Mouse (Mus musculus): ENCODE measurements around the gene Grap.

Gene Grap

DNA sequence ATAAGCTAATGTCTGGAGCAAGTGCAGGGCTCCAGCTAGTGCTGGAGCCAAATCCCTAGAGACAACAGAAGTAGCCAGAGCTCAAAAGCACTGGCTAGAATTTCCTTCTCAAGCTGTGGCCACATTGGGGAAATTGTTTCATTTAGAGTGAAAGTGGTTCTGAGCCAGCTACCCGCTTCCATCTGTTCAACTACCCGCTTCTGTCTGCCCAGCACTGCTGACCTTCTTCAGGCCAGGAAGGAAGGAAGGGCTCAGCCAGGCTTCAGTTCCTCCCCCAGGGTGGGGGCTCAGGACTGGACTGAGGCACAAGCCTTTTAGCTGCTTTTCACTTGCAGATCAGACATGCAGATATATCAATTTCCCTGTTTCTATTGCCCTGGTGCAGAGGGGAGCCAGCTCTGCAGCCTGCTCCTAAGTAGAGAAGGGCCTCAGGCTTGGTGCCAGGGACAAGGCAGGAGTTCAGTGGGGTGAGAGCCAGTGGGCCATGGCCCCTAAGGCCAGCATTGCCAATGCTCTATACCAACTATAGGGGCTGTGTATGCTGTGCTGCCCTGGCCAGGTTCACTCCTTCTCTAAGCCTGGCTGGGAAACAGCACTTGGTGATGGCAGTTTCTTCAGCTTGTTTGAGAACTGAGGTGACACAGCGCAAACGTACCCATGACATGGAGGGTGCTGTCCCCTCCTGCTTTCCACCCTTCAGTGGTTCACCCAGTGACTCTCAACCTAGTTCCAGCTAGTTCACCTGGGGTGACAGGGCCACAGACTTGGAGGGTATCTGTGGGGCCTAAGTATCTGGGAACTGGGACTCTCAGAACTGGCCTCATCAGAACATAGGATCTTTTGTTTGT lies 6.2 kb downstream of the Grap start:
- DNase-seq = peak; percentile 63 to 66

- DNase-seq = peak; percentile 55 to 62
Measured at GRCm38 (mm10) chr11:61660001-61660400, 6.9 kb downstream of the Grap start.

GRCm38 (mm10) chr11:61660806-61661392 lies 7.8 kb downstream of the Grap start:
- DNase-seq = peak in 1 of 2 experiments; percentile 14

DNA sequence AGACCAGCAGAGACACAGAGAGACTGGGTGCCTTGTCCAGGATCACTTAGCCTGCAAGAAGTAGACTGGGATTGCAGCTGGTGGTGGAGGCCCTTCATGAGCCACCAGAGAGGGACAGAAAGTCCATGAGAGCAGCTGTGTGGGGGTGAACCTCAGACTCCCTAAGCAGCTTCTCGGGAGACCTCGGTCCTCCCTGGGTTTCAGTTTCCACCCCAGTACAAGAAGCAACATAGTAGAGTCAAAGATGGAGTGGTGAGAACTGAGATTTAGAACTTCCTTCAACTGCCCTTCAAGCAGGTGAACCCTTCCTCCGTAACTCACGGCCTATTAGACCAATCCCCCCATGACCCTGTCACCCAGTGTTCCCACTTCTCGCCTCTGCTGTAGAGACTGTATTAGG lies 9.1 kb downstream of the Grap start:
- DNase-seq = no peak

DNA sequence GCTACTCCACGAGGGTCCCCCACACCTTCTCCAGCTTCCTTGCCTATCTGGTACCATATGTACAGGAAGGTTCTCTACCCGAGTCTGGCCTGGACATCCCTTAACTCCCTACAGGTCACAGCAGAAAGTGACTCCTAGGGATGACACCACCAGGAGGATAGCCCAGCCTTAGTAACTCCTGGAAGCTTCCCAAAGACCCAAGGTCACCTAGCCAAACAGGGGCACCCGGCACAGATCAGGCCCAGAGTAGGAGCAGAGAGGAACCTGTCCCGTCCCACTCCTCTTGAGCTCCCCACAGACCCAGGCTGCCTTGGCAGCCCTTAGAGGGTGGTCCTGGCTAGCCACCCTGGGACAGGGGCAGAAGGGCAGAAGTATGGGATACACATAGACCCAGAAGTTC lies 12.3 kb downstream of the Grap start:
- DNase-seq = no peak

DNA sequence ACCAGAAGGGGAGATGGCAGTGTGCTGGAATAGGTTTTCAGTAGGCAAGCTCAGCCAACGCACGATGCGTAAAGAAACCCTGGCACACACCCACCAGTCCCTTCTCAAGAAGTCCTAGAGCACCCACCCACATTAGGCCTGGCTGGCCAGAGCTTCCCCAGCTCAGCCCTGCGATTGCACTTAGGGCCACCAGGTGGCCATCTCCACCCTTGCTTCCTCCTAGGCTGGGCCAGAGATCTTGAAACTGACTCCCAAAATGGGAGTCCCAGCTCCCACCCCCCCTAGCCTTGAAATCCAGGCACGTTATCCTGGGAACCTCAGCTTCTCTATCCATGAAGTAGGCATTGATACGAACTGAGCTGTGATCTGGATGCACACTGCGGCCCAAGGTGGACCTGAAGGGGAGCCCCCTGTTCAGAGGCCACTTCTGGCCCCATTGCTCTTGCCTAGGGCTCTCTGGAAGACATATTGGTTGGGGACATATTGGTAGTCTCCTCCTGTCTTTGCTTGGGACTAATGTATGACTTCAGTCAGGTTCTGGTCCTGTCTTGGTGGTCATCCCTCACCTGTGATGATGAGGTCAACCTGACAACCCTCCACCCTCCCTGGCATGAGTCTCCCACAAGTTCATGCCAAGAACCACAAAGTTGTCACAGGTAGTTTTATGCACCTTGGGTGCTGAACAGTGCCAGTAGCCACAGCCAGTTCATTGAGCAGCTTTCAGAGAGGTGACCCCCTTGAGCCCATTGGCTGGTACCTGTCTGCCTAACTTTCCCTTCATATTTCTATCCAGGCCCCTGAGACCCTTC lies 13.1 kb downstream of the Grap start:
- peak; percentile 68 to 80 for DNase-seq

DNA sequence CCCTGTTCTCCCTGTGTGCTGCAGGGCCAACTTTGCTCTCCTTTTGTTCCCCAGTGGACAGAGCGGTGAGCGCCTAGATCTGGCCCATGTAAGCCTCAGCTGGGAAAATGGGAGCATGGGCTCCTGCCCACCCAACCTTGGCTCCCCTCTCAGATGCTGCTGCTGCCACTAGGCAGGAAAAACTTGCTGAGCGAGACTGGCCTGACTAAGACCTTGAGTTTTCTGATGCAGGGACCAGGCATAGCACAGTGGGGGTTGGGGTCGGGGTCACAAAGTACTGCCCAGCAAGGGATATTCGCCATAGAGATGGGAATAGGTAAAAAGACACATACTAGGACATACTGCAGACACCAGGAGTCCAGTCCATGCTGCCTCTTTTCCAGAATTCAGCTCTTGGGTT lies 14.2 kb downstream of the Grap start:
- DNase-seq = peak in 1 of 2 experiments; percentile 10

GRCm38 (mm10) chr11:61667782-61668181 lies 14.7 kb downstream of the Grap start:
- no peak for DNase-seq

DNA sequence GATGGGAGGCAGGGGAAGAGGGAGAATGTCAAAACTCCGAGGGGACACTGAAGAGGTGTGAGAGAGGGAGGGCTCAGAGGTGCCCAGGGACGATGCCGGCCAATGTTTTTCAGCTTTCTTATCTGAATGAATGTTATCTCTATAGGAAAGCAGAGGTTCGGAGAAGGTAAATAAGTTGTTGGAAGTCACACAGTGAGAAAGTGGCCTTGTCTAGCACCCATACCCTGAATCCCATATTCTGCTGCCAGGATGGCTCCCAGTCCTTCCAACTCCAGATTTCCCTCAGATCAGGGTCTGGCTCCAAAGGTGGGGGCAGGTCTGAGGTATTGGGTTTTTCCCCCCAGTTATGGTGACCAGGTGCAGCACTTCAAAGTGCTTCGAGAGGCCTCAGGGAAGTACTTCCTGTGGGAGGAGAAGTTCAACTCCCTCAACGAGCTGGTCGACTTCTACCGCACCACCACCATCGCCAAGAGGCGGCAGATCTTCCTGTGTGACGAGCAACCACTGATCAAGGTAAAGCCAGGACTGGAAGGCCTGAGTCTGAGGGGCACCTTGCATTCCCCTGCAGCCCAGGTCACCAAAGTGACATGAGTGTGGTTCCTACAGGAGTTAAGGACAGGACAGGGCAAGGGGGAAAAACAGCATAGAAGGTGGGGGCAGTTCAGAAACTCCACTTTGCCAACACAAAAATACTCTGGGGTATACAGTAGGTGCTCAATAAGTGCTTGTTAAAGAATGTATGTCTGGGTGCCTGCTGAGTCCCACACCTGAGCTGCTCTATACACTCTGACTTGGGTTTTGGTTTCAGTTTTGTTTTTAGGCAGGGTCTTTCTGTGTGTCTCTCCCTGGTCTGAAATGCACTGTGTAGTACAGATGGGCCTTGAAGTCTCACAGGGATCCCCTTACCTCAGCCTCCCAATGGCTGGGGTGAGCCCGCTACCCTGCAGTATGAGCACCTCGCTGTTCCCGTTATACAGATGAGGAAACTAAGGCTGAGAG lies 16.7 kb downstream of the Grap start:
- DNase-seq = no peak

DNA sequence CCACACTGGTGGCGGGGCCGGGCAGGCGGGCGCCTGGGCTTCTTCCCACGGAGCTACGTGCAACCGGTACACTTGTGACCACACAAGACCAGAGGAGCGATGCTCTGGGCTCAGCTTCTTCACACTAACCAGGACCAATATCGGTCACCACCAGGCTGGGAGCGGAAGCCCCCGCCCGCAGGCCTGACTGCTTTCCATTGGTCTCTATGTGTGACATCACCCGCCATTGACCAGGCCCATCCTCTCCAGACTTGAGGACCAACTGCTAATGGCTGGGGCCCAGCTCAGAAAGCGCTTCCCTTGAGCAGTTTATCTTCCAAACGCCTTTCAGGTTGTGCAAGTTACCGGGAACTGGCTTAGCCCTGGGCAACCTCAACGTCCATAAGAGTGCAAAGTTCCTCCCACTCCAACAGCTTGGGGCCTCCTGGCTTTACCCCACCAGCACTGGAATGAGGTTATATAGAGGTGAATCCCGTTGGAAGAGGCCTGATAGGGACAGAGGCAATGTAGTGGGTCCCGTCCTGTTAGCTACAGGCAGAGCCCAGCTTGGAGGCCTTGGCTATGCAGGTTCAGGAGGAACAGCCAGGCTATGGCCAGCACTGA lies 18.8 kb downstream of the Grap start:
- no peak for DNase-seq

DNA sequence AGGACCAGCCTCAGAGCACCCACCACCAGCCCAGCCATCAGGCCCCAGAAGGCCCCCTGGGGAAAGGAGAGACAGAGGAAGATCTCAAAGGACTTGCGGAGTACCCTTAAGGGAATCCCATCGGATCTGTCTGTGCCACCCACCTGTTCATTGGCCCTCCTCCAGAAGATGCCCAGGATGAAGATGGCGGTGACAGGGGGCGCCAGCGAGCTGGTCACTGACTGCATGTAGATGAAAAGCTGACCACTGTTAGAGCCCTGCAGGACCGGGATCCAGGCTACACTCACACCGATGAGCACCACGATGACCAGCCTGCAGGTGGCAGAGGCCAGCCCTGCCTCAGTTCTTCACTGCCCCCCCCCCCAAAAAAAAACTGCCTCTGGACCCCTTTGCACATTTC lies 20.6 kb downstream of the Grap start:
- peak; percentile 65 to 82 for DNase-seq

DNA sequence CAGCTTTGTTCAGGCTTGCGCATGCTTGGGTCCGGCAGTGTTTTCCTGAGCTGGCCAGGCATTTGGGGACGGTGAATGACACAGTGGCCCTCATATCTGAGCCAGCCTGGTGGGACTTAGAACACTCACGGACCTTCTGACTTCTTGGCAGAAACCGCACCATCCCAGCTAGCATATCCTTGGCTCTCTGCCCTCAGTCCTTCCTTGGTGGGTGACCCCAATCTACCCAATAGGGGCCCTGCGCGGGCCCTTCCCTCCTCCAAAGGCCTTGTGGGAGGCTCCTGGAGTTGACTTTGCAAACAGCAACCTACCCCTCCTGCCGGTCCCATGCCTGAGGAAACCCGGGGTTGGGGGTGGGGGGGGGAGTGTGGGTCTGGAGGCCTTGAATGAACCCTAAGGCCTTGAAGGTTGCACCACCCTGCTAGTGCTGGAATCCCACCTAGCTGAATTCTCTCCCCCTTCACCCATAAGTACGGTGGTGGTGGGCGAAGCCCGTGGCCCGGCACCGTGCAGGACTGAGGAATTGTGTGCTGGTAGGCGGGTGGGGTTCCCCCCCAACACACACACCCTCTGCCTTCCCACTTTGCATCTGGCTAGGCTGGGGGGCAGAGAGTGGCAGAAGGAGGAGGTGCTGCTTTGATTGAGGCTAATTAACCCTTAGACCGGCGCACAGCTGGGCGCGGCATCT lies 21.2 kb downstream of the Grap start:
- DNase-seq = peak in 1 of 2 experiments; percentile 10

GRCm38 (mm10) chr11:61674839-61675159 lies 21.7 kb downstream of the Grap start:
- DNase-seq = peak in 1 of 2 experiments; percentile 13

DNA sequence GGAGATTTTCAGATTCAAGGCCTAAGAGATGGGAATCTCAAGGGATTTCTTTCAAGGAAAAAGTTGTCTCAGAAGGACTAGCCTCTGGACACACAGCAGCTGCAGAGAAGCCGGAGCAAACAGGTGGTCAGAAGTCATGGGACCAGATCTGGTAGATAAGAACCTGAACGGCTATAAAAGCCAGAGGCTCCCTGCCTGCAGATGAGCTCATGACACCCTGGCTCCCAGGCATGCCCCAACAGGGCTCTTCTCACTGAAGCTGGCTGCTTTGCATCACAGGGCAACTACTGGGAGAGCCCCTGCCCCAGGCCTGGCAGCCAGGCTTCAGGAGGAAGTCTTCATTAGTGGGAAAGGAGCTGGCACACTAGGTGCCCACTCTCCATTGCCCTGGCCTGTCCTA lies 22.3 kb downstream of the Grap start:
- no peak for DNase-seq

DNA sequence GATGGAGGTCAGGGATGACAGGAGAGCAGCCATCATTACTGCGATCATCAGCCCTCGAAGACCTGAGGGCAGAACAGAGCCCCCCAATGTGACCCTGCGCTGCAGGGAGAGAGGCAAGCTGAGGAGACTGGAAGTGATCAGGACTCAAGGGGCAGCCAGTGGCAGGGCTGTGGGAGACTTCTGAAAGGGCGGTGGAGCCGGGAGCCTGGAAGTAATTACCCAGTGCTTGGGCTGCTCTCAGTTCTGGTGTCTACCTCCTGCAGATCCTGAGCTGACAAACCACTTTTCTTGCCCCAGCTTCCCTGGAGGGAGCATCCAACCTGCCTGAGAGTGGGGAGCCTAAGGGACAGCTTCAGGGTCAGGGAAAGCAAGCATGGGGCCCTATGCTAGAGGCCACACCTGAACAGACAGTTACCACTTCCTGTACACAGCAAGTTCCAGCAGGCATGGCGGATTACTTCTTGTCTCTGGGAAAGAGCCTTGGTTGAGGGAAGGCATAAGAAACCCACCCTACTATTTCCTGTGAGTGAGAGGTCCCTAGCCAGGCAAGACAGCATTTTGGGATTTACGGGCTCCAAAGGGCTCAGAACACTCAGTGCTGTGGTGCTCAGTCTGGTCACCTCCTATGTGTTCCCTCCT lies 23.3 kb downstream of the Grap start:
- no peak for DNase-seq

- no peak for DNase-seq
Measured at GRCm38 (mm10) chr11:61677709-61678108, 24.6 kb downstream of the Grap start.

DNA sequence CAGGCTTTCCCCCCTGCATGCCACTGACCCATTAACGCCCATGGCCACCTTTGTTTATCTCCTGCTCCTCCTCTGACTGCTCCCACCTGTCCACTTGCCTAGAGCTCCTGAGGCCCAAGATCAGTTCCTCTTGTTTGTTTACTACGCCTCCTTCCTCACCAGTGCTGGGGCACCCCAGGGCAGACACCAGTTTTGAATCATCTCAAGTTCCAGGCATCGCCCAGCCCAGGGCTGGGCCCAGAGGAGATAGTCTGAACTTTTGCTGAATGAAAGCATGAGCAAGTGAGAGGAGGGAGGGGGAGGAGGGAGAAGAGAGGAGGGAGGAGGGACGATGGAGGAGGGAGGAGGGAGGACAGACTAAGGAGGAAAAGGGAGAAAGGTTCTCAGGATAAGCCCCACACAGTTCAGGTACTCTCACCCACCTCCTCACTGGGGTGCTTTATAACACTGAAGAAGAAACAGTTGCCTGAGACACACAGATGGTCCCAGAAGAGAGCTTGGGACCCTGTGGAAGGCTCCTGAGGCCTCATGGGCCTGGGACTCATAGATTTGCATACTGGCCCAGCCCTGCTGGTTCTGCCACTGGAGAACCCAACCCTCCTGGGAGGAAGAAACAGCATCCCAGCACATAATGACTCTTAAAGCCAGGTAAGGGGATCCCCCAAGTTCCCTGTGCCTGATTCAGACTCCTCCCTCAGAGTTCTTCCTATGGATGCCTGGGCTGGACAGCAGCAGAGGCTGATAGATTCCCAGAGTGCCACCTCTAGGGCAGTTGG lies 26.2 kb downstream of the Grap start:
- no peak for DNase-seq

DNA sequence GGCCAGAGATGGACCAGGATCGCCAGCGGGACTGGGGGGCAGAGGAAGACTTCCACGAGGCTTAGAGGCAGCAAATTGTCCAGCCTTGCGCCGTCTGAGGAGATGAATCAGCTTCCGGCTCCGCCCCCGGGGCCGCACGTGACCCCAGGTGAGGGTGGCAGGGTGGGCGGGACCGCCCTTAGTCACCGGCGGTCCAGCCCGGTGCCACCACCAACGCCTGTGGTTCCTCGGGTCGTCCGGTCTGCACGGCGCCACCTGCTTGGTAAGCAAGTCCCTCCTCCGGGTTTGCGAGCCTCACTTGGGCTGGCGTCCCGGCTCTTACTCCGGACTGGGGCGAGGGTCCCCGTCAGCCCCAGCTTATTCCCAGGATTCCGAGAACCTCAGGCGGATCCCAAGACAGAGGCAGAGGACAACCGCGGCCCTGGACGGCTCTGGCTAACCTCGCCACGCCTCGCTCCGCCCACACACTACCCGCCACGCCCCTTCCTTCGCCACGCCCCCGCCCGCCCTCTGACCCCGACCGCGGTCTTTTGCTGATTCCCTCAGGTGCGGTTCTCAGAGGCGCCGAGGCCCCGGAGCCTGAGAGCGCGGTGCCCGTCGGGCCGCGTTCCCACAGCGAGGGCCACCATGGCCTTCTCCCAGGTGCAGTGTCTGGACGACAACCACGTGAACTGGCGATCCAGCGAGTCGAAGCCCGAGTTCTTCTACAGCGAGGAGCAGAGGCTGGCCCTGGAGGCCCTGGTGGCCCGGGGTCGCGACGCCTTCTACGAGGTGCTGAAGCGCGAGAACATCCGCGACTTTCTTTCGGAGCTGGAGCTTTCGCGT lies 31.1 kb downstream of the Grap start, which contains the start of gene Fam83g:
TSS of gene Fam83g (plus strand) at position 185 of the 825 bp plus-strand sequence.
- DNase-seq = peak in 1 of 2 experiments; percentile 9

All from cerebellum, postnatal 25 days (tissue).